Mouse (Mus musculus): ENCODE measurements around the gene Nme6.

DNA sequence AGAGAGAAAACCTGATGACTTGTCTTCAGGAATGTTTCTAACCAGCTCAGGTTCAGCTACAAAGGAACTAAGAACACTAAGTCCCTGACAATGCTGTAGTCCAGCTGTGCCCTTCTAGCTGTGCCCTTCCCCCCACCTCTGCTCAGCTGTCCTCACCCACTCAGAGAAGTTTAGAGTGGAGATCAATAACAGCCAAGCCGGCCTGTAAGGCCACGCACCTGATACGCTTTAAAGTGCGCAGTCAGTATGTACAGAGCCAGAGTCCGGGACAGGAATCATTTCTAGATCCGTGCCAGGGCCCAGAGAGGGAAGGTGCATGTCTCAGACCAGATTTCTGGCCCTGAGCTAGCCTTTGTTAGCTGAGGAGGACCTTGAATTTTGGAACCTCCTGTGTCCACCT, 23.4 kb downstream of the Nme6 start:
- TF ChIP-seq GATA1 (IDR thresholded peaks at IDR 0.05; ENCODE audit: low read length) (no peak), TAL1 (IDR thresholded peaks at IDR 0.05; ENCODE audit: low read length) (no peak)

Data from erythroblast, embryonic 14.5 days (primary cell).